Mouse (Mus musculus): ENCODE results near the gene Prkca.

GRCm38 (mm10) chr11:108034376-108034775, 309.4 kb downstream of the Prkca start:
- no peak for TF ChIP-seq CTCF (IDR thresholded peaks at IDR 0.05 in 2 of 3, conservative IDR thresholded peaks at IDR 0.05 in 1 of 3; ENCODE audit: control insufficient read depth in 1 of 3, insufficient read depth in 1 of 3, low read depth in 2 of 3, low read length in 3 of 3, poor library complexity in 1 of 3, severe bottlenecking in 1 of 3)
- no peak for TF ChIP-seq HCFC1 (IDR thresholded peaks at IDR 0.05; ENCODE audit: low read depth, low read length)
- TF ChIP-seq POLR2A (IDR thresholded peaks at IDR 0.05; ENCODE audit: control insufficient read depth in 1 of 2, insufficient read depth in 1 of 2, low read depth in 1 of 2, low read length in 2 of 2, poor library complexity in 1 of 2): no peak
- TF ChIP-seq ELF1 (IDR thresholded peaks at IDR 0.05; ENCODE audit: low read depth, low read length): no peak
- no peak for TF ChIP-seq RAD21 (IDR thresholded peaks at IDR 0.05; ENCODE audit: low read depth, low read length)
- TF ChIP-seq BHLHE40 (IDR thresholded peaks at IDR 0.05; ENCODE audit: borderline replicate concordance, low read depth, low read length): no peak
- TF ChIP-seq GATA1 (IDR thresholded peaks at IDR 0.05; ENCODE audit: low read depth, low read length): no peak
- TF ChIP-seq CHD2 (IDR thresholded peaks at IDR 0.05; ENCODE audit: low read length): no peak
- no peak for TF ChIP-seq EP300 (IDR thresholded peaks at IDR 0.05; ENCODE audit: low read depth in 1 of 2, low read length in 2 of 2)
- no peak for TF ChIP-seq SMC3 (IDR thresholded peaks at IDR 0.05; ENCODE audit: low read depth, low read length)

Measured in MEL (cell line).